Comparison of ENCODE assay signal across 12 mouse cellular contexts in the genomic region with DNA sequence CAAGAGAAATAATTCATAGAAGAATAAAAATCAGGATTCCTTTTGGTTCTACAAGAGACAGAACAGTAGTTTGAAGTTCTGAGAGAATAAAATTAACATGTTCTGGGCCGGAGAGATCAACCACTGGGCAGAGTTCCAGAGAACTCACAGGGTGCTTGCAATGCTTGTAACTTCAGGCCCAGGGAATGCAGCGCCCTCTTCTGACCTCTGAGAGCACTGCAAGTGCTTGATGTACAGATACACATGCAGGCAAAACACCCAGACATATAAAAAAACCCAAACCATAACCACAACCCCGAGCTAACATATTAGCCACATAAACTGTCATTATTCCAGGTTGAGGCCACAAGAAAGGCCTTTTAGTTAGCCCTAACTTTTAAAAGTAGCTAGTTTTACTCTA. TPM values are rescaled to one million over a fixed set of nuclear protein-coding genes. Genes with fewer than 3 reads are reported as not detected.
A peak's percentile ranks its signal among the peaks of the same experiment; 100 is the strongest.
DNase-seq lines count a peak whose midpoint lies in the region; ATAC-seq lines count a peak whose summit lies in the region.
"Had no signal": no experiment of that assay in that cellular context is flagged by ENCODE, and none has a peak within 500 bp of the region (broad histone marks: within the 10 kb centered on the region; RNA-seq: fewer than 3 reads in every experiment).

No protein-coding gene starts in this region.

- intact Hi-C loops in left cerebral cortex, postnatal 14 days (cut with DNase I), result no loop called here
- intact Hi-C loops in left cerebral cortex, postnatal 25 days (cut with DNase I), result no loop called here

- peak; percentile 9 for DNase-seq in CD4-positive, CD25-positive, alpha-beta regulatory T cell, adult 2 months (ENCODE audit: low read depth, low spot score)
- peak; percentile 16 to 23 for DNase-seq in left cerebral cortex, postnatal 14 days (ENCODE audit: low spot score in 2 of 2)
- no peak for DNase-seq in left cerebral cortex, postnatal 25 days (ENCODE audit: low spot score in 2 of 2)
- DNase-seq in brain, adult 2 months (ENCODE audit: low read depth, low spot score), result peak; percentile 41
- peak; percentile 20 for DNase-seq in lung, postnatal 14 days
- DNase-seq in embryo, embryonic 11 days, result no peak
- DNase-seq in T-cell, adult 2 months (ENCODE audit: low spot score), result no peak
- DNase-seq: right cerebral cortex, postnatal 4 days had no signal

- no peak for ATAC-seq in CD4-positive, CD25-positive, alpha-beta regulatory T cell, adult 4 months

RNA-seq across cellular contexts. Expression of a gene that starts 19.8 kb away (rescaled TPM):
- not detected for polyA plus RNA-seq in CD4-positive, CD25-positive, alpha-beta regulatory T cell, adult 4 months (2017; shearing (Covaris generic))
- total RNA-seq in left cerebral cortex, postnatal 14 days (2021), result not detected
- not detected for total RNA-seq in left cerebral cortex, postnatal 25 days (2021)
- total RNA-seq: heart, postnatal 10 days had no signal
- polyA plus RNA-seq: embryonic facial prominence, embryonic 11.5 days; lung, embryonic 15.5 days had no signal

RNA-seq across cellular contexts. Expression of a gene that starts 26.8 kb away (rescaled TPM):
- polyA plus RNA-seq in CD4-positive, CD25-positive, alpha-beta regulatory T cell, adult 4 months (2017; shearing (Covaris generic)), result not detected
- not detected for total RNA-seq in left cerebral cortex, postnatal 14 days (2021)
- not detected for total RNA-seq in left cerebral cortex, postnatal 25 days (2021)
- total RNA-seq: heart, postnatal 10 days had no signal
- polyA plus RNA-seq: embryonic facial prominence, embryonic 11.5 days had no signal

Comparison
In these comparisons a context has a peak if more than half of its experiments do, and no peak if none do; other contexts are left out.
1. DNase-seq: peak in CD4-positive, CD25-positive, alpha-beta regulatory T cell, adult 2 months (single experiment), left cerebral cortex, postnatal 14 days (2 of 2), brain, adult 2 months (single experiment) and lung, postnatal 14 days (single experiment); none in left cerebral cortex, postnatal 25 days (0 of 2), embryo, embryonic 11 days (single experiment) and T-cell, adult 2 months (single experiment).